Mouse (Mus musculus) midbrain, embryonic 11.5 days (tissue): ENCODE data around the gene Zfp108. TPM values are rescaled to one million over a fixed set of nuclear protein-coding genes. Genes with fewer than 3 reads are reported as not detected.

Experiments used
- ATAC-seq: fragments of 200-750 bp; cut with Nextera tagmentation; 2 replicates; pipeline ENCODE4 v1.8.0; 2017; ENCODE audit warnings: moderate TSS enrichment, moderate library complexity; ENCODE audit not compliant: low FRiP score
- DNase-seq: peaks from one replicate; pipeline ENCODE4 v3.0.0; 2015; ENCODE audit warnings: low spot score; ENCODE audit errors: missing footprints
- H3K27ac ChIP-seq: fragments of 300-500 bp; sonication (generic); 2 replicates; pipeline ENCODE4 v1.5.1; 2014; ENCODE audit warnings: low read depth, low read length
- H3K27me3 ChIP-seq: fragments of 300-500 bp; sonication (generic); 2 replicates; pipeline ENCODE4 v1.6.1; 2014; ENCODE audit warnings: mild to moderate bottlenecking, low read length, moderate library complexity, mixed read lengths; ENCODE audit not compliant: control insufficient read depth, insufficient read depth
- H3K36me3 ChIP-seq: fragments of 300-500 bp; sonication (generic); 2 replicates; pipeline ENCODE4 v1.6.1; 2014; ENCODE audit warnings: mild to moderate bottlenecking, low read length, moderate library complexity, mixed read lengths; ENCODE audit not compliant: control insufficient read depth, insufficient read depth
- H3K4me1 ChIP-seq: fragments of 300-500 bp; sonication (generic); 2 replicates; pipeline ENCODE4 v1.6.1; 2014; ENCODE audit warnings: low read length; ENCODE audit not compliant: control insufficient read depth, insufficient read depth
- H3K4me2 ChIP-seq: fragments of 300-500 bp; sonication (generic); 2 replicates; pipeline ENCODE4 v1.6.1; 2014; ENCODE audit warnings: mild to moderate bottlenecking, moderate library complexity
- H3K4me3 ChIP-seq: fragments of 300-500 bp; sonication (generic); 2 replicates; pipeline ENCODE4 v1.5.1; 2014; ENCODE audit warnings: low read depth, low read length
- H3K9ac ChIP-seq: fragments of 300-500 bp; sonication (generic); 2 replicates; pipeline ENCODE4 v1.6.1; 2014; ENCODE audit warnings: low read length
- H3K9me3 ChIP-seq: fragments of 300-500 bp; sonication (generic); 2 replicates; pipeline ENCODE4 v1.6.1; 2016; ENCODE audit warnings: low read length; ENCODE audit not compliant: control insufficient read depth
- WGBS: fragments of 180-500 bp; shearing (Covaris S2); extraction: QIAGEN DNeasy Blood & Tissue Kit; methylation state at CpG from one replicate; pipeline ENCODE4 v1.1.7; 2014; 5-methylcytosine and 5-hydroxymethylcytosine counted together
- polyA plus RNA-seq: library from polyadenylated mRNA; unstranded; fragments of >200 nt; fragmentation: Nextera tagmentation; extraction: Ambion mirVana; gene quantifications from 2 replicates; pipeline ENCODE4 v1.2.1, GENCODE M21; 2014

The Zfp108 gene
- polyA plus RNA-seq, 1 experiment from 2014 or later, result 2.5 TPM

GRCm38 (mm10) chr7:24300771-24301282, 46.2 kb downstream of the Zfp108 start, which contains the start of gene Zfp61:
Zfp61 (minus strand) TSS chr7:24301232.
- Histone ChIP-seq H3K27me3 (no peaks in the 10 kb centered on the region), H3K4me1 (peaks cover 15% of the 10 kb centered on the region), H3K27ac (peak within 1 kb of the TSS; percentile 30; the same call in 1 of the 2 replicates), H3K4me3 (peak within 1 kb of the TSS; percentile 51), H3K4me2 (peak within 1 kb of the TSS; percentile 89), H3K9me3 (no peaks in the 10 kb centered on the region), H3K9ac (peak within 1 kb of the TSS; percentile 72), H3K36me3 (peaks cover 9% of the 10 kb centered on the region)
- WGBS, result 2% methylated on average over 13 of the region's 13 CpGs
- ATAC-seq (peak; percentile 70), DNase-seq (peak; percentile 98)

Other genes starting within 250 kb of the Zfp108 start
- not detected in 2 replicates for gene Vmn1r183, start 201.5 kb upstream of the Zfp108 start, polyA plus RNA-seq
- 34.1 and 36.5 TPM in 2 replicates for gene Zfp180, start 172.9 kb upstream of the Zfp108 start, polyA plus RNA-seq
- gene Zfp112, start 142.5 kb upstream of the Zfp108 start, polyA plus RNA-seq, result 4.1 and 4.3 TPM in 2 replicates
- gene Zfp235, start 120.6 kb upstream of the Zfp108 start, polyA plus RNA-seq, result 13.5 and 16.6 TPM in 2 replicates
- gene Zfp114, start 79.7 kb upstream of the Zfp108 start, polyA plus RNA-seq, result 4.6 and 4.8 TPM in 2 replicates
- 10.5 and 11.3 TPM in 2 replicates for gene Zfp111, start 43.4 kb upstream of the Zfp108 start, polyA plus RNA-seq
- gene Zfp109, start 17.2 kb upstream of the Zfp108 start, polyA plus RNA-seq, result 4.5 and 5.1 TPM in 2 replicates
- 7.1 and 8.8 TPM in 2 replicates for gene Zfp93, start 15.6 kb downstream of the Zfp108 start, polyA plus RNA-seq
- gene Zfp61, start 46.4 kb downstream of the Zfp108 start, polyA plus RNA-seq, result 37.1 and 40.8 TPM in 2 replicates
- 13.0 and 14.3 TPM in 2 replicates for gene Zfp94, start 61.9 kb downstream of the Zfp108 start, polyA plus RNA-seq
- gene Tescl, start 79.1 kb downstream of the Zfp108 start, polyA plus RNA-seq, result 0.26 TPM in 1 of 2 replicates, not detected in the other
- not detected in 2 replicates for gene Lypd5, start 94.4 kb downstream of the Zfp108 start, polyA plus RNA-seq
- 2.8 and 3.4 TPM in 2 replicates for gene Kcnn4, start 115.5 kb downstream of the Zfp108 start, polyA plus RNA-seq
- 18.7 and 20.9 TPM in 2 replicates for gene Smg9, start 144.8 kb downstream of the Zfp108 start, polyA plus RNA-seq
- not detected in 2 replicates for gene Irgc1, start 197.5 kb downstream of the Zfp108 start, polyA plus RNA-seq
- 0.86 and 1.4 TPM in 2 replicates for gene Plaur, start 207.7 kb downstream of the Zfp108 start, polyA plus RNA-seq
- gene Cadm4, start 227.2 kb downstream of the Zfp108 start, polyA plus RNA-seq, result 6.6 and 6.7 TPM in 2 replicates